Mouse (Mus musculus) hindbrain, postnatal 0 days (tissue): Measurements from ENCODE around the gene Map1lc3b. TPM values are rescaled to one million over a fixed set of nuclear protein-coding genes. Genes with fewer than 3 reads are reported as not detected.

Experiments
- ATAC-seq: fragments of 200-750 bp; cut with Nextera tagmentation; 2 replicates; pipeline ENCODE4 v1.8.0; 2017; ENCODE audit warnings: mild to moderate bottlenecking, moderate TSS enrichment, moderate library complexity
- DNase-seq: peaks from one replicate; pipeline ENCODE4 v3.0.0-alpha.2; 2015; ENCODE audit warnings: low spot score
- H3K27ac ChIP-seq: fragments of 300-500 bp; sonication (generic); 2 replicates; pipeline ENCODE4 v1.5.1; 2014; ENCODE audit warnings: mild to moderate bottlenecking
- H3K27me3 ChIP-seq: fragments of 300-500 bp; sonication (generic); 2 replicates; pipeline ENCODE4 v1.6.1; 2014; ENCODE audit warnings: low read length, mixed read lengths; ENCODE audit not compliant: insufficient read depth
- H3K36me3 ChIP-seq: fragments of 300-500 bp; sonication (generic); 2 replicates; pipeline ENCODE4 v1.6.1; 2014; ENCODE audit warnings: low read length, mixed read lengths; ENCODE audit not compliant: insufficient read depth
- H3K4me1 ChIP-seq: fragments of 300-500 bp; sonication (generic); 2 replicates; pipeline ENCODE4 v1.6.1; 2014; ENCODE audit warnings: antibody characterized with exemption, low read length, mixed read lengths; ENCODE audit not compliant: insufficient read depth
- H3K4me2 ChIP-seq: fragments of 300-500 bp; sonication (generic); 2 replicates; pipeline ENCODE4 v1.6.1; 2014; ENCODE audit warnings: low read depth, mild to moderate bottlenecking, low read length, moderate library complexity, mixed read lengths
- H3K4me3 ChIP-seq: fragments of 300-500 bp; sonication (generic); 2 replicates; pipeline ENCODE4 v1.5.1; 2014; ENCODE audit warnings: low read length
- H3K9ac ChIP-seq: fragments of 300-500 bp; sonication (generic); replicated peaks from 2 replicates; pipeline ENCODE4 v1.6.1; 2014; ENCODE audit warnings: mild to moderate bottlenecking, low read length, moderate library complexity, mixed read lengths
- H3K9me3 ChIP-seq: fragments of 300-500 bp; sonication (generic); 2 replicates; pipeline ENCODE4 v1.6.1; 2016; ENCODE audit warnings: low read length, mixed read lengths
- CTCF ChIP-seq: IDR thresholded peaks from 2 replicates; pipeline ENCODE4 v1.5.1; 2016; ENCODE audit warnings: antibody characterized with exemption, control low read depth, low read depth
- WGBS: fragments of 180-500 bp; shearing (Covaris S2); extraction: QIAGEN DNeasy Blood & Tissue Kit; methylation state at CpG from one replicate; pipeline ENCODE4 v1.1.7; 2014; 5-methylcytosine and 5-hydroxymethylcytosine counted together
- polyA plus RNA-seq: library from polyadenylated mRNA; unstranded; fragments of >200 nt; fragmentation: Nextera tagmentation; extraction: Ambion mirVana; gene quantifications from 2 replicates; pipeline ENCODE4 v1.2.1, GENCODE M21; 2015
- total RNA-seq: library from RNA; depleted of rRNA; stranded (reverse); fragments of >200 nt; gene quantifications from 2 replicates; pipeline ENCODE4 v1.2.3, GENCODE M21; 2014

Map1lc3b gene
- total and polyA plus RNA-seq, 2 experiments from 2014 or later, result 288 to 360 TPM

GRCm38 (mm10) chr8:121570801-121571200, 19.4 kb upstream of the Map1lc3b start:
- ATAC-seq (no peak), DNase-seq (no peak)
- H3K9ac ChIP-seq, result no peak overlapping the region
- no peaks in the 10 kb centered on the region for H3K27me3 ChIP-seq
- no peak for TF ChIP-seq CTCF
- no peaks in the 10 kb centered on the region for H3K9me3 ChIP-seq
- WGBS, result 87% methylated on average over 17 of the region's 17 CpGs
- H3K4me1 ChIP-seq, result 0 out of 2 replicates have a peak, but pooled peaks cover 3% of the 10 kb centered on the region
- no peak overlapping the region for H3K4me2 ChIP-seq
- H3K4me3 ChIP-seq, result no peak overlapping the region
- no peak overlapping the region for H3K27ac ChIP-seq
- H3K36me3 ChIP-seq, result no peaks in the 10 kb centered on the region

- Histone ChIP-seq H3K27me3 (no peaks in the 10 kb centered on the region), H3K4me2 (no peak overlapping the region), H3K36me3 (no peaks in the 10 kb centered on the region), H3K4me1 (peaks cover 14% of the 10 kb centered on the region), H3K27ac (no peak overlapping the region), H3K4me3 (no peak overlapping the region), H3K9me3 (no peaks in the 10 kb centered on the region), H3K9ac (no peak overlapping the region)
- no peak for DNase-seq
- 81% methylated on average over 7 of the region's 7 CpGs for WGBS
- no peak for TF ChIP-seq CTCF
- ATAC-seq, result no peak
Observed at GRCm38 (mm10) chr8:121572121-121572520, 18.0 kb upstream of the Map1lc3b start.

- Histone ChIP-seq H3K9me3 (no peaks in the 10 kb centered on the region), H3K36me3 (no peaks in the 10 kb centered on the region), H3K4me1 (peaks cover 15% of the 10 kb centered on the region), H3K27me3 (no peaks in the 10 kb centered on the region), H3K4me2 (no peak overlapping the region), H3K9ac (no peak overlapping the region), H3K27ac (no peak overlapping the region), H3K4me3 (no peak overlapping the region)
- TF ChIP-seq CTCF, result no peak
- peak; percentile 45; the same call in 1 of the 2 replicates for ATAC-seq
- peak; percentile 41 for DNase-seq
- WGBS, result 34% methylated on average over 3 of the region's 3 CpGs
Observed at GRCm38 (mm10) chr8:121573275-121573674, 16.9 kb upstream of the Map1lc3b start.

GRCm38 (mm10) chr8:121575661-121576060, 14.5 kb upstream of the Map1lc3b start:
- Histone ChIP-seq H3K9ac (no peak overlapping the region), H3K36me3 (no peaks in the 10 kb centered on the region), H3K27me3 (no peaks in the 10 kb centered on the region), H3K27ac (no peak overlapping the region), H3K4me1 (peaks cover 15% of the 10 kb centered on the region), H3K4me2 (no peak overlapping the region), H3K9me3 (no peaks in the 10 kb centered on the region), H3K4me3 (no peak overlapping the region)
- no peak for TF ChIP-seq CTCF
- no peak for DNase-seq
- no peak for ATAC-seq
- 77% methylated on average over 3 of the region's 3 CpGs for WGBS

GRCm38 (mm10) chr8:121577751-121578675, 12.1 kb upstream of the Map1lc3b start:
- H3K27ac ChIP-seq, result peak overlapping the region; percentile 82
- H3K27me3 ChIP-seq, result no peaks in the 10 kb centered on the region
- no peak for TF ChIP-seq CTCF
- peak; percentile 56 for DNase-seq
- H3K4me3 ChIP-seq, result peak overlapping the region; percentile 83
- peak; percentile 66 for ATAC-seq
- no peaks in the 10 kb centered on the region for H3K36me3 ChIP-seq
- peak overlapping the region; percentile 66 for H3K4me2 ChIP-seq
- peak overlapping the region; percentile 85 for H3K9ac ChIP-seq
- WGBS, result under 1% methylated on average over 44 of the region's 44 CpGs
- H3K4me1 ChIP-seq, result peaks cover 15% of the 10 kb centered on the region
- H3K9me3 ChIP-seq, result no peaks in the 10 kb centered on the region

GRCm38 (mm10) chr8:121578676-121579451, 11.3 kb upstream of the Map1lc3b start, which contains the start of gene Fbxo31:
TSS of gene Fbxo31 (minus strand) at chr8:121578806.
- H3K4me3 ChIP-seq, result peak within 1 kb of the TSS; percentile 83
- ATAC-seq (peak; percentile 95), DNase-seq (peak; percentile 97)
- peak within 1 kb of the TSS; percentile 82 for H3K27ac ChIP-seq
- no peaks in the 10 kb centered on the region for H3K27me3 ChIP-seq
- WGBS, result under 1% methylated on average over 63 of the region's 63 CpGs
- no peaks in the 10 kb centered on the region for H3K36me3 ChIP-seq
- peak within 1 kb of the TSS; percentile 85 for H3K9ac ChIP-seq
- H3K4me1 ChIP-seq, result peaks cover 12% of the 10 kb centered on the region
- TF ChIP-seq CTCF, result no peak
- peak within 1 kb of the TSS; percentile 66 for H3K4me2 ChIP-seq
- H3K9me3 ChIP-seq, result no peaks in the 10 kb centered on the region
